Mouse (Mus musculus): Measurements from ENCODE around the gene Rack1.

The Rack1 gene

GRCm38 (mm10) chr11:48795221-48795620, 4.9 kb upstream of the Rack1 start:
- no peak for DNase-seq (ENCODE audit: low spot score in 2 of 2)

GRCm38 (mm10) chr11:48796290-48796689, 3.8 kb upstream of the Rack1 start:
- DNase-seq (ENCODE audit: low spot score in 2 of 2), result no peak

GRCm38 (mm10) chr11:48797287-48797686, 2.8 kb upstream of the Rack1 start:
- no peak for DNase-seq (ENCODE audit: low spot score in 2 of 2)

GRCm38 (mm10) chr11:48798308-48798707, 1.8 kb upstream of the Rack1 start:
- no peak for DNase-seq (ENCODE audit: low spot score in 2 of 2)

GRCm38 (mm10) chr11:48798984-48799920, 880 bp upstream of the Rack1 start:
- peak in 1 of 2 experiments; percentile 15 for DNase-seq (ENCODE audit: low spot score in 2 of 2)

GRCm38 (mm10) chr11:48801831-48802772, 2.0 kb downstream of the Rack1 start:
- no peak for DNase-seq (ENCODE audit: low spot score in 2 of 2)

- no peak for DNase-seq (ENCODE audit: low spot score in 2 of 2)
These were observed 3.9 kb downstream of the Rack1 start for GRCm38 (mm10) chr11:48803988-48804387.

- DNase-seq (ENCODE audit: low spot score in 2 of 2), result no peak
These were observed 4.8 kb downstream of the Rack1 start for GRCm38 (mm10) chr11:48804922-48805321.

GRCm38 (mm10) chr11:48806856-48807562, 6.9 kb downstream of the Rack1 start:
- DNase-seq (ENCODE audit: low spot score in 2 of 2), result no peak

GRCm38 (mm10) chr11:48807563-48808303, 7.6 kb downstream of the Rack1 start:
- no peak for DNase-seq (ENCODE audit: low spot score in 2 of 2)

GRCm38 (mm10) chr11:48808304-48808646, 8.1 kb downstream of the Rack1 start:
- no peak for DNase-seq (ENCODE audit: low spot score in 2 of 2)

- peak in 1 of 2 experiments; percentile 48 for DNase-seq (ENCODE audit: low spot score in 2 of 2)
These were observed 8.8 kb downstream of the Rack1 start for GRCm38 (mm10) chr11:48808737-48809433.

- no peak for DNase-seq (ENCODE audit: low spot score in 2 of 2)
These were observed 9.3 kb downstream of the Rack1 start for GRCm38 (mm10) chr11:48809434-48809830.

GRCm38 (mm10) chr11:48810142-48810541, 10.0 kb downstream of the Rack1 start:
- no peak for DNase-seq (ENCODE audit: low spot score in 2 of 2)

GRCm38 (mm10) chr11:48813782-48814181, 13.7 kb downstream of the Rack1 start:
- no peak for DNase-seq (ENCODE audit: low spot score in 2 of 2)

GRCm38 (mm10) chr11:48815851-48816250, 15.7 kb downstream of the Rack1 start:
- DNase-seq (ENCODE audit: low spot score in 2 of 2), result no peak

GRCm38 (mm10) chr11:48816281-48816781, 16.2 kb downstream of the Rack1 start:
- peak in 1 of 2 experiments; percentile 30 for DNase-seq (ENCODE audit: low spot score in 2 of 2)

- peak; percentile 97 to 99 for DNase-seq (ENCODE audit: low spot score in 2 of 2)
These were observed 16.9 kb downstream of the Rack1 start, which contains the start of gene Trim41 for GRCm38 (mm10) chr11:48816800-48817665. TSS of gene Trim41 (minus strand) at chr11:48817353.

GRCm38 (mm10) chr11:48817794-48818193, 17.7 kb downstream of the Rack1 start:
- DNase-seq (ENCODE audit: low spot score in 2 of 2), result no peak
